Mouse (Mus musculus): Measurements from ENCODE around the gene Plbd1. TPM values are rescaled to one million over a fixed set of nuclear protein-coding genes. Genes with fewer than 3 reads are reported as not detected.

The Plbd1 gene
- polyA plus RNA-seq, 1 experiment from 2014 or later, result 3.0 TPM

GRCm38 (mm10) chr6:136612312-136612711 is 49.4 kb downstream of the Plbd1 start:
- peaks cover 14% of the 10 kb centered on the region for H3K9me3 ChIP-seq
- ATAC-seq (ENCODE audit: low FRiP score, low read depth), result no peak
- peaks cover 47% of the 10 kb centered on the region for H3K36me3 ChIP-seq
- no peaks in the 10 kb centered on the region for H3K27me3 ChIP-seq
- no peak overlapping the region for H3K4me2 ChIP-seq (replicated peaks)
- 99% methylated on average over 3 of the region's 3 CpGs for WGBS
- no peak overlapping the region for H3K27ac ChIP-seq
- H3K9ac ChIP-seq, result no peak overlapping the region
- no peaks in the 10 kb centered on the region for H3K4me1 ChIP-seq
- H3K4me3 ChIP-seq, result no peak overlapping the region

DNA sequence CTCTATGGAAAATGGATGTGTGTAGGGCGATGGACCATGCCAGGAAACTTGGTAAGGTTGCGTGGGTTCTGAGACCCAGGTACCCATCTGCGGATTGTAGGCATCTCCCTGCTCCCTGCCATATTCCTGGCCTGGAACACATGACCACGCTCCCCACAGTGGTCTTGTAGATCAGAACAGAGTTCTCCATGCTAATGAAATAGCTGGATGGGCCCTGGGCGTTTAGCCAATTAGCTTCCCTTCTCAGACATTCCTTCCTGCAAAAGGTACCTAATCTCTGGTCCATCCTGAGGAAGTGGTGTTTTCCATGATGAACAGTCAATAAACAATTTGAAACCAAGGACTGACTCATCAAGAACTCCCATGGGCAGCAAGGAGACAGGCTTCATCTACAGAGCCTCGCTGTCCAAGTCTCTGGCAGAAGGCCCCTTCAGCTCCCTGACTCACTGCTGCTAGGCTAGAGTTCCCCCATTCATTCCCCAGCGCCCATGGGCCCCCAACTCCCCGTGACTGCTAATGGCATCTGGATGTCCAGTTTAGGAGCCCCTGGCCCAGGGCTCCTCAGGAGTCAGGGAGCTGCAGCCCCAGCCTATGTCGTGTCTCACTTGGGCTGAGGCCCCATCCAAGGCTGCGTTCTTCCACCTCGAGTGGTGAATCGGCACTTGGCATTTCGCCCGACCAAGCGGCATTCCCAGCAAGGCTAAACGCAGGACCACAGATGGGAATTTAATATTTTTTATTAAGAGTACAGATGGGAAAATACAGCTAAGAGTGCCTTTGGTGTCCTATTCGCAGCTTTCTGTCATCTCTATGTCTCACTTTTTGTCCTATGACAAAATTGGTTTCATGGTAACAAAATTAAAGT is 50.1 kb downstream of the Plbd1 start:
- H3K9me3 ChIP-seq, result peaks cover 14% of the 10 kb centered on the region
- no peaks in the 10 kb centered on the region for H3K27me3 ChIP-seq
- peaks cover 54% of the 10 kb centered on the region for H3K36me3 ChIP-seq
- H3K27ac ChIP-seq, result no peak overlapping the region
- no peak overlapping the region for H3K9ac ChIP-seq
- no peak for ATAC-seq (ENCODE audit: low FRiP score, low read depth)
- 93% methylated on average over 17 of the region's 17 CpGs for WGBS
- no peaks in the 10 kb centered on the region for H3K4me1 ChIP-seq
- H3K4me2 ChIP-seq (replicated peaks), result no peak overlapping the region
- no peak overlapping the region for H3K4me3 ChIP-seq

GRCm38 (mm10) chr6:136602601-136603000 is 59.1 kb downstream of the Plbd1 start:
- WGBS, result 84% methylated on average over 7 of the region's 7 CpGs
- H3K4me3 ChIP-seq, result no peak overlapping the region
- ATAC-seq (ENCODE audit: low FRiP score, low read depth), result no peak
- no peak overlapping the region for H3K27ac ChIP-seq
- no peaks in the 10 kb centered on the region for H3K9me3 ChIP-seq
- peaks cover 90% of the 10 kb centered on the region for H3K36me3 ChIP-seq
- no peak overlapping the region for H3K4me2 ChIP-seq (replicated peaks)
- H3K27me3 ChIP-seq, result no peaks in the 10 kb centered on the region
- no peaks in the 10 kb centered on the region for H3K4me1 ChIP-seq
- no peak overlapping the region for H3K9ac ChIP-seq

DNA sequence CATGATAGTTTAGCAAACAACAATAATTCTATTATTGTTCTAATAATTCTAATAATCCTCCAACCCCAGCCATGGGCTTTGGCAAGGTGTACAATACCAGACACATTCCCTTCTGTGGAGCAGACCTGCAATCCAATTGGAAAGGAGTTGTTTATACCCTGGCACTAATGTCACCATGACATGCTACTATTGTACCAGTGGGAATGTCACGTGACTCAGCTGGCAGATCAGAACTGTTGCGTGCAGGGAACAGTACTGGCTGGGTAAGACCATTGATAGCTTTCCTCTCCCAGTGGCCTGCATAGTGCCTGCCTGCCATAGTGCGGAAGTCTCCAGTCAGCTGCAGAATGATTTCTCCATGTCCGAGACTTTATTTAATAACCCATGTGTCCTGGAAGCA is 67.2 kb downstream of the Plbd1 start:
- no peak overlapping the region for H3K27ac ChIP-seq
- 95% methylated on average over 4 of the region's 4 CpGs for WGBS
- no peaks in the 10 kb centered on the region for H3K27me3 ChIP-seq
- no peaks in the 10 kb centered on the region for H3K4me1 ChIP-seq
- peaks cover 78% of the 10 kb centered on the region for H3K36me3 ChIP-seq
- no peak overlapping the region for H3K4me2 ChIP-seq (replicated peaks)
- no peaks in the 10 kb centered on the region for H3K9me3 ChIP-seq
- no peak overlapping the region for H3K9ac ChIP-seq
- no peak overlapping the region for H3K4me3 ChIP-seq
- ATAC-seq (ENCODE audit: low FRiP score, low read depth), result no peak

- ATAC-seq (ENCODE audit: low FRiP score, low read depth), result no peak
- WGBS, result 90% methylated on average over 4 of the region's 4 CpGs
- no peak overlapping the region for H3K4me3 ChIP-seq
- H3K9me3 ChIP-seq, result no peaks in the 10 kb centered on the region
- no peak overlapping the region for H3K9ac ChIP-seq
- H3K4me1 ChIP-seq, result no peaks in the 10 kb centered on the region
- H3K36me3 ChIP-seq, result peaks cover 75% of the 10 kb centered on the region
- H3K4me2 ChIP-seq (replicated peaks), result no peak overlapping the region
- no peaks in the 10 kb centered on the region for H3K27me3 ChIP-seq
- no peak overlapping the region for H3K27ac ChIP-seq
These were observed 71.0 kb downstream of the Plbd1 start for GRCm38 (mm10) chr6:136590739-136591138.

GRCm38 (mm10) chr6:136566002-136566401 is 95.7 kb downstream of the Plbd1 start:
- no peak for ATAC-seq (ENCODE audit: low FRiP score, low read depth)
- no peak overlapping the region for H3K9ac ChIP-seq
- 91% methylated on average over 5 of the region's 5 CpGs for WGBS
- H3K4me3 ChIP-seq, result no peak overlapping the region
- H3K9me3 ChIP-seq, result peaks cover 9% of the 10 kb centered on the region
- H3K4me1 ChIP-seq, result no peaks in the 10 kb centered on the region
- no peaks in the 10 kb centered on the region for H3K27me3 ChIP-seq
- H3K4me2 ChIP-seq (replicated peaks), result no peak overlapping the region
- peaks cover 84% of the 10 kb centered on the region for H3K36me3 ChIP-seq
- H3K27ac ChIP-seq, result no peak overlapping the region

Other genes starting within 250 kb of the Plbd1 start
- gene E330021D16Rik, start 246.4 kb downstream of the Plbd1 start, polyA plus RNA-seq (2015; fragmentation: Nextera tagmentation; extraction: Ambion mirVana), result not detected in 2 replicates
- gene Atf7ip, start 155.8 kb downstream of the Plbd1 start, polyA plus RNA-seq (2015; fragmentation: Nextera tagmentation; extraction: Ambion mirVana), result 40.4 and 42.2 TPM in 2 replicates
- 0.04 and 0.10 TPM in 2 replicates for gene Gucy2c, start 119.8 kb upstream of the Plbd1 start, polyA plus RNA-seq (2015; fragmentation: Nextera tagmentation; extraction: Ambion mirVana)
- 0.74 and 0.84 TPM in 2 replicates for gene Hist4h4, start 142.5 kb upstream of the Plbd1 start, polyA plus RNA-seq (2015; fragmentation: Nextera tagmentation; extraction: Ambion mirVana)
- gene H2afj, start 146.3 kb upstream of the Plbd1 start, polyA plus RNA-seq (2015; fragmentation: Nextera tagmentation; extraction: Ambion mirVana), result 85.9 and 95.9 TPM in 2 replicates
- gene BC049715, start 165.7 kb upstream of the Plbd1 start, polyA plus RNA-seq (2015; fragmentation: Nextera tagmentation; extraction: Ambion mirVana), result 1.8 and 2.2 TPM in 2 replicates
- gene Wbp11, start 166.3 kb upstream of the Plbd1 start, polyA plus RNA-seq (2015; fragmentation: Nextera tagmentation; extraction: Ambion mirVana), result 110 and 114 TPM in 2 replicates
- gene Smco3, start 173.5 kb upstream of the Plbd1 start, polyA plus RNA-seq (2015; fragmentation: Nextera tagmentation; extraction: Ambion mirVana), result 1.2 and 1.7 TPM in 2 replicates
- 2.3 and 3.1 TPM in 2 replicates for gene Art4, start 195.8 kb upstream of the Plbd1 start, polyA plus RNA-seq (2015; fragmentation: Nextera tagmentation; extraction: Ambion mirVana)
- 180 and 183 TPM in 2 replicates for gene Mgp, start 213.9 kb upstream of the Plbd1 start, polyA plus RNA-seq (2015; fragmentation: Nextera tagmentation; extraction: Ambion mirVana)